Mouse (Mus musculus): ENCODE results near the gene Slc11a1. TPM values are rescaled to one million over a fixed set of nuclear protein-coding genes. Genes with fewer than 3 reads are reported as not detected.

Gene Slc11a1
- polyA plus RNA-seq, 1 experiment: 12.7 TPM

GRCm38 (mm10) chr1:74386714-74387385 lies 11.9 kb downstream of the Slc11a1 start:
- WGBS: 0% methylated on average over 26 of the region's 26 CpGs
- Histone ChIP-seq H3K4me1 (ENCODE audit: control insufficient read depth, insufficient read depth, insufficient read length, low read length) (peaks cover 8% of the 10 kb centered on the region), H3K27ac (ENCODE audit: insufficient read depth, low read depth, low read length) (peak overlapping the region; percentile 91), H3K36me3 (ENCODE audit: control insufficient read depth, insufficient read depth, low read length) (no peaks in the 10 kb centered on the region), H3K27me3 (ENCODE audit: control insufficient read depth, insufficient read depth, low read length) (no peaks in the 10 kb centered on the region), H3K4me3 (ENCODE audit: low read depth, low read length) (peak overlapping the region; percentile 98)
- TF ChIP-seq POLR2A (IDR thresholded peaks at IDR 0.05; ENCODE audit: low read depth, low read length) (peak; percentile 67), CTCF (IDR thresholded peaks at IDR 0.05; ENCODE audit: extremely low read depth, insufficient read length, insufficient replicate concordance, low read depth, low read length) (peak; percentile 73; the same call in 1 of the 2 replicates)

GRCm38 (mm10) chr1:74387386-74387988 lies 12.5 kb downstream of the Slc11a1 start:
- Histone ChIP-seq H3K4me1 (ENCODE audit: control insufficient read depth, insufficient read depth, insufficient read length, low read length) (peaks cover 8% of the 10 kb centered on the region), H3K36me3 (ENCODE audit: control insufficient read depth, insufficient read depth, low read length) (no peaks in the 10 kb centered on the region), H3K4me3 (ENCODE audit: low read depth, low read length) (peak overlapping the region; percentile 98), H3K27ac (ENCODE audit: insufficient read depth, low read depth, low read length) (peak overlapping the region; percentile 91), H3K27me3 (ENCODE audit: control insufficient read depth, insufficient read depth, low read length) (no peaks in the 10 kb centered on the region)
- TF ChIP-seq POLR2A (IDR thresholded peaks at IDR 0.05; ENCODE audit: low read depth, low read length) (no peak), CTCF (IDR thresholded peaks at IDR 0.05; ENCODE audit: extremely low read depth, insufficient read length, insufficient replicate concordance, low read depth, low read length) (no peak)
- 54% methylated on average over 15 of the region's 15 CpGs for WGBS

DNA sequence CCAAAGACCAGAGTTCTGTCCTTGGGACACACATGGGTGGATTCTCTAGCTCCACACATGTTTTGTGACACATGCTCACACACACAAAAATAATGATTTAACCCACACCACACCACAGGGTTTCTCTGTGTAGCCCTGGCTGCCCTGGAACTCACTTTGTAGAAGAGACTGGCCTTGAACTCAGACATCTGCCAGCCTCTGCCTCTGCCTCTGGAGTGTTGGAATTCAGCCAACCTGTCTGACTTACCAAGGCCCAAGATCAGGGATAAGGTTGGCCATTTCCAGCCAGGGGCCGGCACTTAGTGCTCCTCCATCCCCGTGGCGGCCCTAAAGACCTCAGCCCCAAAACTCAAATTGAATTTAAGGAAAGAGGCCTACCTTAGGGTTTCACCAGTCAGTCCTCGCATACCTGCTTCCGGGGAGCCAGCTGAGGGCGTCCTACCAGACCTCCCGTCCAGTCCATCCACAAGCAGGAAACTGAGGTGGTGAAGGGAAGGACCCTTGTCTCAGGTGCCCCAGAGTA lies 13.5 kb downstream of the Slc11a1 start:
- Histone ChIP-seq H3K36me3 (ENCODE audit: control insufficient read depth, insufficient read depth, low read length) (no peaks in the 10 kb centered on the region), H3K4me3 (ENCODE audit: low read depth, low read length) (no peak overlapping the region), H3K27ac (ENCODE audit: insufficient read depth, low read depth, low read length) (no peak overlapping the region), H3K27me3 (ENCODE audit: control insufficient read depth, insufficient read depth, low read length) (no peaks in the 10 kb centered on the region), H3K4me1 (ENCODE audit: control insufficient read depth, insufficient read depth, insufficient read length, low read length) (peaks cover 10% of the 10 kb centered on the region)
- no peak for TF ChIP-seq POLR2A (IDR thresholded peaks at IDR 0.05; ENCODE audit: low read depth, low read length)
- TF ChIP-seq CTCF (IDR thresholded peaks at IDR 0.05; ENCODE audit: extremely low read depth, insufficient read length, insufficient replicate concordance, low read depth, low read length): no peak
- WGBS: 80% methylated on average over 7 of the region's 7 CpGs

- WGBS: 16% methylated on average over 29 of the region's 29 CpGs
- Histone ChIP-seq H3K27me3 (ENCODE audit: control insufficient read depth, insufficient read depth, low read length) (no peaks in the 10 kb centered on the region), H3K27ac (ENCODE audit: insufficient read depth, low read depth, low read length) (peak overlapping the region; percentile 29; the same call in 1 of the 2 replicates), H3K36me3 (ENCODE audit: control insufficient read depth, insufficient read depth, low read length) (peaks cover 13% of the 10 kb centered on the region), H3K4me1 (ENCODE audit: control insufficient read depth, insufficient read depth, insufficient read length, low read length) (peaks cover 12% of the 10 kb centered on the region), H3K4me3 (ENCODE audit: low read depth, low read length) (peak overlapping the region; percentile 34)
- TF ChIP-seq POLR2A (IDR thresholded peaks at IDR 0.05; ENCODE audit: low read depth, low read length) (peak; percentile 19; the same call in 1 of the 2 replicates), CTCF (IDR thresholded peaks at IDR 0.05; ENCODE audit: extremely low read depth, insufficient read length, insufficient replicate concordance, low read depth, low read length) (no peak)
Measured at GRCm38 (mm10) chr1:74389831-74390286, 14.9 kb downstream of the Slc11a1 start.

DNA sequence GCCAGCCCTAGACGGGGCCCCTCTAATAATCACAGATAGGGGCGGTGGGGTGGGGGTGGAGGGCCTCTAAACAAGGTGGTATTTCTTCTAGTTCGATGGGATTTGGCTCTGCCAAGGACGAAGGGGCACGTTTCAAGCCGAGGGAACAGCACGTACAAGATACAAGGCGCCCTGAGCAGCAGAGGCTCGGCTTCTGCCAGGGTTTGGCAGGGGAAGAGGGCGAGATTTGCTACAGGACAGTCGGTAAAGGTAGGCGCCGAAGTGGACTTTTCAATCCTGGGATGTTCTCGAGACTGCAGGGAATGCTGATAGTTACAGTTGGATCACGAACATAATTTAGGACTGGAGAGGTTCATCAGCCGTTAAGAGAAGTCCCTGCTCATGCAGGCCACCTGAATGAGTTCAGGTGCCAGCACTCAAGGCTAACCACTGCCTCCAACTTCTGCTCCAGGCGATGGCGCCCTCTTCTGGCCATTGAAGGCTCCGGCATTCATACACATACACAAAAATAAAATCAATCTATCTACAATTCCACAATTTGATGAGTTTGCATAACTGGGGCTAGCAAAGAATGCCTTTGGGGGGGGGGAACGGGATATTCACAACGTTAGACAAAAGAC lies 15.4 kb downstream of the Slc11a1 start:
- TF ChIP-seq CTCF (IDR thresholded peaks at IDR 0.05; ENCODE audit: extremely low read depth, insufficient read length, insufficient replicate concordance, low read depth, low read length) (peak; percentile 90; the same call in 1 of the 2 replicates), POLR2A (IDR thresholded peaks at IDR 0.05; ENCODE audit: low read depth, low read length) (no peak)
- 3% methylated on average over 21 of the region's 21 CpGs for WGBS
- peaks cover 12% of the 10 kb centered on the region for H3K4me1 ChIP-seq (ENCODE audit: control insufficient read depth, insufficient read depth, insufficient read length, low read length)
- H3K4me3 ChIP-seq (ENCODE audit: low read depth, low read length): peak overlapping the region; percentile 34
- peak overlapping the region; percentile 60 for H3K27ac ChIP-seq (ENCODE audit: insufficient read depth, low read depth, low read length)
- peaks cover 18% of the 10 kb centered on the region for H3K36me3 ChIP-seq (ENCODE audit: control insufficient read depth, insufficient read depth, low read length)
- H3K27me3 ChIP-seq (ENCODE audit: control insufficient read depth, insufficient read depth, low read length): no peaks in the 10 kb centered on the region

- TF ChIP-seq CTCF (IDR thresholded peaks at IDR 0.05; ENCODE audit: extremely low read depth, insufficient read length, insufficient replicate concordance, low read depth, low read length) (no peak), POLR2A (IDR thresholded peaks at IDR 0.05; ENCODE audit: low read depth, low read length) (peak; percentile 35; the same call in 1 of the 2 replicates)
- peak within 1 kb of the TSS; percentile 98 for H3K4me3 ChIP-seq (ENCODE audit: low read depth, low read length)
- peaks cover 12% of the 10 kb centered on the region for H3K4me1 ChIP-seq (ENCODE audit: control insufficient read depth, insufficient read depth, insufficient read length, low read length)
- H3K27ac ChIP-seq (ENCODE audit: insufficient read depth, low read depth, low read length): peak within 1 kb of the TSS; percentile 96
- no peaks in the 10 kb centered on the region for H3K27me3 ChIP-seq (ENCODE audit: control insufficient read depth, insufficient read depth, low read length)
- H3K36me3 ChIP-seq (ENCODE audit: control insufficient read depth, insufficient read depth, low read length): peaks cover 18% of the 10 kb centered on the region
- WGBS: 3% methylated on average over 50 of the region's 51 CpGs
Measured at GRCm38 (mm10) chr1:74390924-74391748, 16.1 kb downstream of the Slc11a1 start, which contains the start of gene Ctdsp1. Gene Ctdsp1, plus strand, starts transcription at chr1:74391509.
